Mouse (Mus musculus) kidney, postnatal 36 days (tissue): Measurements from ENCODE around the gene Nhsl2.

Experiments used
- DNase-seq, 2 experiments: peaks; one replicate each; pipeline ENCODE4 v3.0.0; 2021 to 2022; ENCODE audit warnings: mixed read lengths in 2 of 2

Gene Nhsl2

GRCm38 (mm10) chrX:101983638-101984037, 134.5 kb downstream of the Nhsl2 start:
- peak in 1 of 2 experiments; percentile 16 for DNase-seq

- no peak for DNase-seq
Measured at GRCm38 (mm10) chrX:101986657-101987367, 137.6 kb downstream of the Nhsl2 start.

- peak in 1 of 2 experiments; percentile 30 for DNase-seq
Measured at GRCm38 (mm10) chrX:101993841-101994571, 144.8 kb downstream of the Nhsl2 start.

- no peak for DNase-seq
Measured at GRCm38 (mm10) chrX:101996726-101997125, 147.5 kb downstream of the Nhsl2 start.

GRCm38 (mm10) chrX:102003632-102004315, 154.6 kb downstream of the Nhsl2 start:
- DNase-seq = no peak

- DNase-seq = no peak
Measured at GRCm38 (mm10) chrX:102004370-102004769, 155.2 kb downstream of the Nhsl2 start.

GRCm38 (mm10) chrX:102005141-102005641, 156.0 kb downstream of the Nhsl2 start:
- peak; percentile 49 to 57 for DNase-seq

- DNase-seq = no peak
Measured at GRCm38 (mm10) chrX:102007935-102008334, 158.8 kb downstream of the Nhsl2 start.

GRCm38 (mm10) chrX:102017213-102017923, 168.2 kb downstream of the Nhsl2 start:
- peak; percentile 23 to 30 for DNase-seq

- no peak for DNase-seq
Measured at GRCm38 (mm10) chrX:102018890-102019289, 169.7 kb downstream of the Nhsl2 start.

GRCm38 (mm10) chrX:102019471-102020240, 170.5 kb downstream of the Nhsl2 start:
- peak in 1 of 2 experiments; percentile 11 for DNase-seq

GRCm38 (mm10) chrX:102024976-102025375, 175.8 kb downstream of the Nhsl2 start:
- DNase-seq = peak; percentile 14 to 18

- DNase-seq = peak; percentile 58 to 70
Measured at GRCm38 (mm10) chrX:102031851-102032250, 182.7 kb downstream of the Nhsl2 start.

- no peak for DNase-seq
Measured at GRCm38 (mm10) chrX:102032431-102032830, 183.2 kb downstream of the Nhsl2 start.

GRCm38 (mm10) chrX:102033566-102033965, 184.4 kb downstream of the Nhsl2 start:
- no peak for DNase-seq

GRCm38 (mm10) chrX:102035671-102036070, 186.5 kb downstream of the Nhsl2 start:
- DNase-seq = no peak

GRCm38 (mm10) chrX:102036866-102037361, 187.7 kb downstream of the Nhsl2 start:
- DNase-seq = no peak

- DNase-seq = peak; percentile 80 to 87
Measured at GRCm38 (mm10) chrX:102037506-102037905, 188.3 kb downstream of the Nhsl2 start.

GRCm38 (mm10) chrX:102041562-102041961, 192.4 kb downstream of the Nhsl2 start:
- no peak for DNase-seq

GRCm38 (mm10) chrX:102042386-102042785, 193.2 kb downstream of the Nhsl2 start:
- DNase-seq = no peak

GRCm38 (mm10) chrX:102050552-102050951, 201.4 kb downstream of the Nhsl2 start:
- no peak for DNase-seq

GRCm38 (mm10) chrX:102051225-102051624, 202.0 kb downstream of the Nhsl2 start:
- DNase-seq = no peak
